Mouse (Mus musculus): ENCODE measurements around the gene Gstt1.
"Not testable (repeated sequence)": the region's sequence is repeated elsewhere in the genome, so short reads cannot be mapped to it uniquely, and the experiment has no call there.

The Gstt1 gene

GRCm38 (mm10) chr10:75818641-75819040, 20.3 kb upstream of the Gstt1 start:
- no peak for DNase-seq (ENCODE audit: low spot score in 2 of 2)

- DNase-seq (ENCODE audit: low spot score in 2 of 2) = no peak
Observed at GRCm38 (mm10) chr10:75804217-75804616, 5.8 kb upstream of the Gstt1 start.

- peak; percentile 50 to 52 for DNase-seq (ENCODE audit: low spot score in 2 of 2)
Observed at GRCm38 (mm10) chr10:75797619-75798175, 687 bp downstream of the Gstt1 start.

DNA sequence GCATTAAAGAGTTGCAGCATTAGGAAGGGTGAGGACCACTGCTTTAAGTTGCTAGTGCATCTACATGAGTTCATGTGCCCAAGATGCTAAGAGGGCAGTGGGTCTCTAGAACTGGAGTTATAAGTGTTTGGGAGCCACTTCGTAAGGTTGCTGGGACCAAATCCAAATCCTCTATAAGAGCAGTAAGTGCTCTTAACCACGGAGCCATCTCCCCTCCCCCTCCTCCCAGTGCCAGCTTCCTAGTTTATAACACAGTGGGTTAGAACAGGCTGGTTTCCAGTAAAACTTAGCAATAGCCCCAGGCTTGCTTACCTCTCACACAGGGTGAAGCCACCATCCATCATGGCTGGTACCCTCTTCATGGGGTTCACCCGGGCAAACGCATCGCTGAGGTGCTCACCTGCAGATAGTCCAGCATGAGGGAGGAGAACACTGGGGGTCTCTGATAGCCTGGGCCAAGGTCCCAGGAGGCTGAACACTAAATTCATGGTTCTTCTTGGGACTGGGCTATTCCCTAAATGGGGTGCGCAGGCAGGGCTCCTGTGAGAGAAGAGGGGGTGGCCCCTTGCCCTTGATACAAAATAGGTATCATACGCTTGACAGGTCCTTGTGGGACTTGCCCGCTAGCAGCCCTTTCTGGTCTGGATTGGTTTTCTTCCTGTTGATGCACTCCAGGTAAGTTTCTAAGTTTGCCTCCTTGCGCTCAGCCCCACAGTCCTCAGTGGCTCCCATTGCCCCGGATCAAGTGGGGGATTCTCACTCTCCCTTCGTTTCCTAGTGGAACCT, 1.5 kb downstream of the Gstt1 start:
- DNase-seq (ENCODE audit: low spot score in 2 of 2) = peak in 1 of 2 experiments; percentile 22

DNA sequence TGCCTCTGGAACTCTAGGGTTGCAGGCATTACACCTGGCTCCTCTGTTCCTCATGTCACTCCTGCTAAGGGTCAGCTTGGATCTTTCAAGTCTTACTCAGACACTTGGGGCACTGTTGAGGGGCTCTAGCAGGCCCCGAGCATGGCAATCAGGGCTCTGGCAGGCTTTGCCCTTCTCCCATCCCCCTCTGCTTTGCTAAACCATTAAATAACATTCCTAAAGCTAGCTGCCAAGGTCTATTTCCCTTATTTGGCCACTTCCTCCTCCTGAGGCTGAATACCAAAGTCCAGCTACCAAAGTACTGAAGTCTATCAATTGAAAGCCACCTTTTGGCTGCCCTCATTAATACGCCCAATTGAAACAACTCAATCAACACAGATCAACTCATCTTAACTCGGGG, 3.5 kb downstream of the Gstt1 start:
- no peak for DNase-seq (ENCODE audit: low spot score in 2 of 2)

- DNase-seq (ENCODE audit: low spot score in 2 of 2) = no peak
Observed at GRCm38 (mm10) chr10:75790773-75791172, 7.6 kb downstream of the Gstt1 start.

DNA sequence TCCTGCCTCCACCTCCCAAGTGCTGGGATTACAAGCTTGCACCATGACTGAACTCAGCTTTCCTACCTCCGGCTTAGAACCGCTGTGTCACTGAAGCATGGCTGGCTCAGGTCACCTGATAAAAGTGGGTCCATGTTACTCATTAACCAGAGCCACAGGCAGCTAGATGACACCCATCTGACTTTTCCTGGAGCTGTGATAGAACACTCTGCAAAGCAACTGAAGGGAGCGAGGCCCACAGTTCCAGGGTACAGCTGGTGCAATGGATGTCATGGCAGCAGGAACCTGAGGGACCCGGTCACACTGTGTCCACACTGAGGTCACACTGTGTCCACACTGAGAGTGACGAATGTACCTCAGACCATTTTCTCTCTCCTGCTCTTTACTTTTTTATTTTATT, 8.5 kb downstream of the Gstt1 start:
- DNase-seq (ENCODE audit: low spot score in 2 of 2) = no peak

- no peak for DNase-seq (ENCODE audit: low spot score in 2 of 2)
Observed at GRCm38 (mm10) chr10:75789081-75789735, 9.2 kb downstream of the Gstt1 start.

DNA sequence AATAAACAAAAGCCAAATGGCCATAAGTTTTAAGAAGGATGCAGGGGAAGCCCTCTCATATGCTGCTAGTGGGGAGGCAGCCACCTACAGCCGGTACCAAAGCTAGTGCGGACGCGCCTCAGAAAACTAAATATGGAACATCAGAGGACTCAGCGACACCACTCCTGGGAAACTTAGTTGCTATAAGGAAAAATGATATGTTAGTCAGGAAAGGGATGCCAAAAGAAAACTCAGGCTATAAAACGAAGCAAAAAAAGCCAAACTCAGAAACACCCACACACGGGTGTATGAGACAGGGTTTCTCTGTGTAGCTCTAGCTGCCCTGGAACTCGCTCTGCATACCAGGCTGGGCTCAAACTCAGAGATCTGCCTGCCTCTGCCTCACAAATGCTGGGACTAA, 10.1 kb downstream of the Gstt1 start:
- no peak for DNase-seq (ENCODE audit: low spot score in 2 of 2)

GRCm38 (mm10) chr10:75785442-75785841, 12.9 kb downstream of the Gstt1 start:
- no peak for DNase-seq (ENCODE audit: low spot score in 2 of 2)

- DNase-seq (ENCODE audit: low spot score in 2 of 2) = peak in 1 of 2 experiments; percentile 28
Observed at GRCm38 (mm10) chr10:75780769-75781578, 17.4 kb downstream of the Gstt1 start, which contains the start of the genes Gm20441 and Gstt3. Gm20441 (minus strand) TSS chr10:75780954. Gstt3 (minus strand) TSS chr10:75781414.

DNA sequence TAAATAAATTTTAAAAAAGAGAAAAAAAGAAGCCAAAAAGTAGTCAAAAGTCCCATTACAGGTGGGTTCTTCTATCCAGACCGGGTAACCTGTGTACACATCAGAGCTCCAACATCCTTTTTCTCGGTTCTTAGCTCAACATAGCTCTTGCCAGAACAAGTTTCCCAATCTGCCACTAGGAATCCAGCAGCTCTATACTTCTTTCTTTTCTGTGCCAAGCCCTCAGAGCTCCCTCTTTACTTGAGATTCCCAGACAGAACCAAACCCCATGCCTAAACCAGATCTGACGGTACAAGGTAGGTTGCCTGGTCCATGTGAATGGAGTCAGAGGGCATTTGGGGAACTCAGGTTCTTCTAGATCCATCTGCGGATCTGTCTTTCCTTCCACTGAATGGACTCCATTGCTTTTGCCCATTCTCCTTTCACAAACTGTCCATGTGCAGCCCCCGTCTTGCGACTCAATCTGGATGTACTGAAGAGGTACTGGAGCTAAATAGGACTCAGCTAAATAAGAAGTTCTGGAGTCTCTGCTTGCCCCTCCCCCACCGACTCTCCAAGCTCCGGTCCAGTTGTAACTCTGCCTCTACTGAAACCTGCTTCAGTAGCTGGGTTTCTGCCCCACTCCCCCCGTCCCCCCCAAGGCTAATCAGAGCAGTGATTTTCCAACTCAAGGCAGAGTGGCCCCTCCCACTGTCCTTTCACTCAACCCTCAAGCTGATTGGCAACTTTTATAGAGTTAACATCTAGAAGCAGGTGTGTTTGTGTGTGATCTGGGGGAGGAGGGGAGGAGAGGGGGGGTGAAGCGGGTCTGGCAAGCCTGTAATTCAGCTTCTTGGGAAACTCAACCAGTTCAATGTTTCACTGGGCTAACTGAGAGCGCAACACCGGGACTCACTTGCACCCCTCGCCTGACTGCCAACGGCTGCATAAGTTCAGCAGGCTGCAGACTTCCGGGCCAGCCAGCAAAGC, 18.9 kb downstream of the Gstt1 start:
- no peak for DNase-seq (ENCODE audit: low spot score in 2 of 2)

- DNase-seq (ENCODE audit: low spot score in 2 of 2) = no peak
Observed at GRCm38 (mm10) chr10:75777885-75778284, 20.5 kb downstream of the Gstt1 start.

DNA sequence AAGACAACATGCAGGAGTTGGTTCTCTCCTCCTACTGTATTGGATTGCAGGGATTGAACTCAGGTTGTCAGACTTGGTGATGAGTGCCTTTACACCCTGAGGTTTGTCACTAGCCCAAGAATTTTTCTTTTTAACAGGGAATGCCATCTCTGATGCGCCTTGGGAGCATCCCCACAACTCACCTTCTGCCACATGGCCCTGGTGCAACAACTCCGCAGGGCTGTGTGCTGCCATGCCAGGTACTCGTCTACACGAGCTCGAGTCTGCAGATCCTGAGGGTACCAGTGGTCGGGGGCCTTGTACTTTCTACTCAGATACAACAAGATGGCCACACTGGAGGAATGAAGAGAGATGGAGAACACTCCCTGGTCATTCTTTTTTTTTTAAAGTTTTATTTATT, 21.8 kb downstream of the Gstt1 start:
- DNase-seq (ENCODE audit: low spot score in 2 of 2) = no peak

DNA sequence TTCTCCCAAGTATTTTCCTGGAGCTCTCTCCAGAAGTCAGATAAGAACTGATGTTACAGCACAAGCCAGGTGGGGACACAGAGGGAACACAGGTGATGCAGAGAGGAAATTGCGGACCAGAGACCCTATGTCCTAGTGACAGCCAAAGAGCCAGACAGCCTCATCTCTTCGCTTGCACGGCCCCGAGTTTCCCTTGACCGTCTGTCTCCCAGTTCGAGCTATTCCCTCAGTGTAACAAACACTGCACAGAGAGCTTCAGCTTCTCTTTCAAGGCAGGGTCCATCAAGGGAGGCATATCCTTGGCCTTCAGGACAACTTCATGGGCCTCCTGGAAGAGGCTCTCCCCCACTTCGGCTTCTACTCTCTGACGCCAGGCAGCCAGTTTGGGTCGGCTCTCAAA, 23.8 kb downstream of the Gstt1 start:
- no peak for DNase-seq (ENCODE audit: low spot score in 2 of 2)

DNA sequence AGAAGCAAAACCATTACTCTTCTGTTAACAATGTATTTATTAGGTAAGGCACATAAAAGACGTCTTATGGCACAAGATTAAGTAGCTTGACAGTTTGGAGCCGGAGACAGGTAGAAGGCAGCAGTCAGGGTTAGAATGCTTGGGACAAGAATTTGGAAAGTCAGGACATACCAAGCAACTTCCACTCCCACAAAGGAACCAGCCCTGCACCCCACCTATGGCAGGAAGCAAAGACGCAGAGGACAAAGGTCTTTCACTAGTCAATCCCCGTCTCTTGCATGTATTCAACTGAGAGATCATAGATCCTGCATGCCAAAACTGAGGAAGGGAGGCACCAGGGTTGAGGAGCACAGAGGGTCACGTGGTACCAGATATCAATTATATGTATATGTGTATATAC, 24.3 kb downstream of the Gstt1 start:
- no peak for DNase-seq (ENCODE audit: low spot score in 2 of 2)

GRCm38 (mm10) chr10:75772795-75773664, 25.4 kb downstream of the Gstt1 start, which contains the start of gene Ddt:
Ddt (minus strand) TSS chr10:75773414.
- peak; percentile 59 to 90 for DNase-seq (ENCODE audit: low spot score in 2 of 2)

DNA sequence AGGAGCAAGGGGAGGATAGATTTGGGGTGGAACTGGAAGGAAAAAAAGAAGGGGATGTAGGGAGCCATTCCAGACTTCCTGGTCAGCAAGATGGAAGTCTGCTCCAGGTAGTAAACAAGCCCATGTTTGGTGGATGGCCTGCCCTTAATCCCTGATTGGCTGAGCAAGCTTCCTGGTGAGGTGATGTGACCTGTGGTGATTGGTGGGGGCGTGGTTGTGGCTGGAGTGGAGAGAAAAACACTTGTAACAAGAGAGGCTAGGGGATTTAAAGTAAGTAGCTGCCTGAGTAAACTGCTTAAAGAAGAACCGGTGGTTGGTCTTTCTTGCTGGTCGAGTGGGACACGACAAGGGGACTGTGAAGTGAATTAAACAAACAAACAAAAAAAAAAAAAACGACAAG, 30.6 kb downstream of the Gstt1 start:
- DNase-seq (ENCODE audit: low spot score in 2 of 2) = not testable (repeated sequence)

- no peak for DNase-seq (ENCODE audit: low spot score in 2 of 2)
Observed at GRCm38 (mm10) chr10:75766856-75767255, 31.5 kb downstream of the Gstt1 start.

All from spleen, postnatal 10 days (tissue).